Mouse (Mus musculus): Measurements from ENCODE around the gene Ece1. TPM values are rescaled to one million over a fixed set of nuclear protein-coding genes. Genes with fewer than 3 reads are reported as not detected.
A peak's percentile ranks its signal among the peaks of the same experiment; 100 is the strongest.

The Ece1 gene
- polyA plus RNA-seq, 1 experiment from 2014 or later = 69.0 TPM

DNA sequence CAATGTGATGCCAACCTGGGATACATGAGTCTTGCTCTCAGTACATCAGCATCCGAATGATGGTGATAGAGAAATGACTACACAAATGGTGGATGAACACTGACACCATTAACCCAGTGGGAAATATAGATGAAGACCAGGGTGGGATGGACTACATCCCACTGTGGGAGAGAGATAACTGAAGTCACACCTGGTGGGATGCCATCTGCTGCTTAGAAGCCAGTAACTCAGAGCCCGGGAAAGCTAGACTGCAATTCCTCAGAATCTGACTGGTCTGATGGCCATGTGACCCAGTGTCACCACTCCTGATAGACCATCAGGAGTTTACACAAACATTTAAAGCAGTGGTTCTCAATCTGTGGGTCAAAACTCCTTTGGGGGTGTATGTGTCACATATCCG lies 38.5 kb upstream of the Ece1 start:
- H3K36me3 ChIP-seq (ENCODE audit: control insufficient read depth, insufficient read depth, low read length) = no peaks in the 10 kb centered on the region
- H3K9me3 ChIP-seq (ENCODE audit: control insufficient read depth, low read length) = no peaks in the 10 kb centered on the region
- H3K27me3 ChIP-seq (ENCODE audit: control insufficient read depth, insufficient read depth, low read length) = no peaks in the 10 kb centered on the region
- no peaks in the 10 kb centered on the region for H3K4me1 ChIP-seq (ENCODE audit: control insufficient read depth, insufficient read depth, low read length)
- H3K4me2 ChIP-seq (replicated peaks; ENCODE audit: low read depth, low read length) = no peak overlapping the region
- no peak overlapping the region for H3K4me3 ChIP-seq (ENCODE audit: low read length)
- ATAC-seq (ENCODE audit: low FRiP score, low TSS enrichment) = no peak
- H3K9ac ChIP-seq (ENCODE audit: low read depth, low read length) = no peak overlapping the region
- no peak overlapping the region for H3K27ac ChIP-seq (ENCODE audit: low read depth, low read length)
- 86% methylated on average over 3 of the region's 3 CpGs for WGBS

- no peaks in the 10 kb centered on the region for H3K36me3 ChIP-seq (ENCODE audit: control insufficient read depth, insufficient read depth, low read length)
- 86% methylated on average over 2 of the region's 2 CpGs for WGBS
- H3K9me3 ChIP-seq (ENCODE audit: control insufficient read depth, low read length) = no peaks in the 10 kb centered on the region
- ATAC-seq (ENCODE audit: low FRiP score, low TSS enrichment) = no peak
- 0 out of 2 replicates have a peak, but pooled peaks cover 5% of the 10 kb centered on the region for H3K27me3 ChIP-seq (ENCODE audit: control insufficient read depth, insufficient read depth, low read length)
- H3K4me2 ChIP-seq (replicated peaks; ENCODE audit: low read depth, low read length) = no peak overlapping the region
- no peaks in the 10 kb centered on the region for H3K4me1 ChIP-seq (ENCODE audit: control insufficient read depth, insufficient read depth, low read length)
- no peak overlapping the region for H3K27ac ChIP-seq (ENCODE audit: low read depth, low read length)
- no peak overlapping the region for H3K4me3 ChIP-seq (ENCODE audit: low read length)
- H3K9ac ChIP-seq (ENCODE audit: low read depth, low read length) = no peak overlapping the region
Measured at GRCm38 (mm10) chr4:137824881-137825280, 37.2 kb upstream of the Ece1 start.

DNA sequence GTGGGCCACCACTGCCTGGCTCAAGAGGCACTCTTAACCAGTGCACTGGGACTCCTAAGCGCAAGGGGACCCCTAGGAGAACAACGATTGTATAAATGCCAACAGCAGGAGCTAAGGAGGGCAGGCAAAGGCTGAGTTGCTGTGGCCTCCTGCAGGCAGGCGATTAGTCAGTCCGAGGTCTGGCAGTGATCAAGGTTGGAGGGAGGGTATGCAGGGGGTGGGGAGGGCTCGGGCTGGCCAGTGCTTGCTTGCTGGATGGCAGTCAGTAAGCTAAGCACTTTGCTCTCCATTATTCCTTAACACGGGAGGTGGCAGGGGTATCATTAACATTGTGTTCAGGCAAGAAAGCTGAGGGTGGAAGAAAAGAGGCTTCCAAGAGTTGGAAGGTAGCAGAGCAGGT lies 31.7 kb upstream of the Ece1 start:
- no peak for ATAC-seq (ENCODE audit: low FRiP score, low TSS enrichment)
- no peak overlapping the region for H3K4me2 ChIP-seq (replicated peaks; ENCODE audit: low read depth, low read length)
- no peaks in the 10 kb centered on the region for H3K9me3 ChIP-seq (ENCODE audit: control insufficient read depth, low read length)
- peaks cover under 1% of the 10 kb centered on the region; the same call in 1 of the 2 replicates for H3K4me1 ChIP-seq (ENCODE audit: control insufficient read depth, insufficient read depth, low read length)
- H3K36me3 ChIP-seq (ENCODE audit: control insufficient read depth, insufficient read depth, low read length) = no peaks in the 10 kb centered on the region
- 17% methylated on average over 6 of the region's 6 CpGs for WGBS
- no peak overlapping the region for H3K27ac ChIP-seq (ENCODE audit: low read depth, low read length)
- 0 out of 2 replicates have a peak, but pooled peaks cover 5% of the 10 kb centered on the region for H3K27me3 ChIP-seq (ENCODE audit: control insufficient read depth, insufficient read depth, low read length)
- no peak overlapping the region for H3K9ac ChIP-seq (ENCODE audit: low read depth, low read length)
- H3K4me3 ChIP-seq (ENCODE audit: low read length) = no peak overlapping the region

- no peak for ATAC-seq (ENCODE audit: low FRiP score, low TSS enrichment)
Measured at GRCm38 (mm10) chr4:137831598-137831997, 30.4 kb upstream of the Ece1 start.

DNA sequence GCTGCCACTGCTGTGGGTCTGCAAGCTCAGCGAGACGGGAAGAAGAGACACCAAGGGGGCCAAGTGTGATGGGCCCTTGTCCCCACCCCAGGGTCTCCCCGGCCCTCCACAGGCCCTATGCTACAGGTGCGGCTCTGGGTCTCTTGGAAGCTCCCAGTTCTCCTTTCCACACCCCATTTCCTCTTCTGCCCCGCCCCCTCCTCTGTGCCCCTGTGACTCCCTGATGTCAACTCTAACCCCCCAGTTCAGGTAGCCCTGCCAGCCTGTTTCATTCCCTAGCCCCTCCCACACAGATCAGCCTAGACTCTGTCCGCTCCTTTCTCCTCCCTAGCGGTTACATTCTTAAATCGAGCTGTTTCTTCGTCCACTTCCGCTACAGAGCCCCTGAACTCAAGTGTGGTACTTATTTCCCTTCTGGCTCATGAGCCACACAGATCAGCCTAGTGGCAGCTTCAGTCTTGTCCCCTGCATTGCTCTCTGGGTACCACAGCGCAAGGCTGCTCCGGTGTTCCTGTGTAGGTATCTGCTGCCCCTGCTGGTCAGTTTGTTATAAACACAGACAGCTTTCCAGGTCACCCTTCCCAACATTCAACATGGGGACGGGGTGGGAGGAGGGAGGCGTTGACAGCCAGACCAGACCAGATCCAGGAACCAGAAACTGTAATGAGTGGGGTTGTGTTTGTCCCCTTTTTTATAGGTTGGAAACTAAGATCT lies 26.3 kb upstream of the Ece1 start:
- 8% methylated on average over 14 of the region's 14 CpGs for WGBS
- Histone ChIP-seq H3K9ac (ENCODE audit: low read depth, low read length) (peak overlapping the region; percentile 2; the same call in 1 of the 2 replicates), H3K9me3 (ENCODE audit: control insufficient read depth, low read length) (no peaks in the 10 kb centered on the region), H3K4me3 (ENCODE audit: low read length) (no peak overlapping the region), H3K4me2 (replicated peaks; ENCODE audit: low read depth, low read length) (no peak overlapping the region; the same call in 1 of the 2 replicates), H3K4me1 (ENCODE audit: control insufficient read depth, insufficient read depth, low read length) (peaks cover 6% of the 10 kb centered on the region; the same call in 1 of the 2 replicates), H3K27ac (ENCODE audit: low read depth, low read length) (no peak overlapping the region), H3K27me3 (ENCODE audit: control insufficient read depth, insufficient read depth, low read length) (no peaks in the 10 kb centered on the region), H3K36me3 (ENCODE audit: control insufficient read depth, insufficient read depth, low read length) (no peaks in the 10 kb centered on the region)
- peak; percentile 93 for ATAC-seq (ENCODE audit: low FRiP score, low TSS enrichment)

More at GRCm38 (mm10) chr4:137831598-137831997, 30.4 kb upstream of the Ece1 start:
- Histone ChIP-seq H3K36me3 (ENCODE audit: control insufficient read depth, insufficient read depth, low read length) (no peaks in the 10 kb centered on the region), H3K27ac (ENCODE audit: low read depth, low read length) (no peak overlapping the region), H3K4me3 (ENCODE audit: low read length) (no peak overlapping the region), H3K9ac (ENCODE audit: low read depth, low read length) (no peak overlapping the region), H3K4me2 (replicated peaks; ENCODE audit: low read depth, low read length) (no peak overlapping the region), H3K9me3 (ENCODE audit: control insufficient read depth, low read length) (no peaks in the 10 kb centered on the region), H3K4me1 (ENCODE audit: control insufficient read depth, insufficient read depth, low read length) (peaks cover 6% of the 10 kb centered on the region; the same call in 1 of the 2 replicates), H3K27me3 (ENCODE audit: control insufficient read depth, insufficient read depth, low read length) (0 out of 2 replicates have a peak, but pooled peaks cover 5% of the 10 kb centered on the region)
- 81% methylated on average over 11 of the region's 11 CpGs for WGBS

GRCm38 (mm10) chr4:137836741-137837140 lies 25.3 kb upstream of the Ece1 start:
- Histone ChIP-seq H3K4me1 (ENCODE audit: control insufficient read depth, insufficient read depth, low read length) (peaks cover 6% of the 10 kb centered on the region; the same call in 1 of the 2 replicates), H3K4me3 (ENCODE audit: low read length) (no peak overlapping the region), H3K27ac (ENCODE audit: low read depth, low read length) (no peak overlapping the region), H3K27me3 (ENCODE audit: control insufficient read depth, insufficient read depth, low read length) (no peaks in the 10 kb centered on the region), H3K36me3 (ENCODE audit: control insufficient read depth, insufficient read depth, low read length) (no peaks in the 10 kb centered on the region), H3K9me3 (ENCODE audit: control insufficient read depth, low read length) (no peaks in the 10 kb centered on the region), H3K4me2 (replicated peaks; ENCODE audit: low read depth, low read length) (no peak overlapping the region), H3K9ac (ENCODE audit: low read depth, low read length) (no peak overlapping the region)
- 92% methylated on average over 5 of the region's 5 CpGs for WGBS
- no peak for ATAC-seq (ENCODE audit: low FRiP score, low TSS enrichment)

GRCm38 (mm10) chr4:137837792-137838191 lies 24.2 kb upstream of the Ece1 start:
- Histone ChIP-seq H3K4me3 (ENCODE audit: low read length) (no peak overlapping the region), H3K27ac (ENCODE audit: low read depth, low read length) (no peak overlapping the region), H3K9ac (ENCODE audit: low read depth, low read length) (no peak overlapping the region), H3K4me2 (replicated peaks; ENCODE audit: low read depth, low read length) (no peak overlapping the region), H3K9me3 (ENCODE audit: control insufficient read depth, low read length) (no peaks in the 10 kb centered on the region), H3K36me3 (ENCODE audit: control insufficient read depth, insufficient read depth, low read length) (no peaks in the 10 kb centered on the region), H3K27me3 (ENCODE audit: control insufficient read depth, insufficient read depth, low read length) (no peaks in the 10 kb centered on the region), H3K4me1 (ENCODE audit: control insufficient read depth, insufficient read depth, low read length) (peaks cover 6% of the 10 kb centered on the region; the same call in 1 of the 2 replicates)
- ATAC-seq (ENCODE audit: low FRiP score, low TSS enrichment) = no peak
- WGBS = 80% methylated on average over 8 of the region's 8 CpGs

GRCm38 (mm10) chr4:137838791-137839190 lies 23.2 kb upstream of the Ece1 start:
- Histone ChIP-seq H3K4me3 (ENCODE audit: low read length) (no peak overlapping the region), H3K9ac (ENCODE audit: low read depth, low read length) (no peak overlapping the region), H3K27me3 (ENCODE audit: control insufficient read depth, insufficient read depth, low read length) (no peaks in the 10 kb centered on the region), H3K4me1 (ENCODE audit: control insufficient read depth, insufficient read depth, low read length) (peaks cover 6% of the 10 kb centered on the region; the same call in 1 of the 2 replicates), H3K27ac (ENCODE audit: low read depth, low read length) (no peak overlapping the region), H3K9me3 (ENCODE audit: control insufficient read depth, low read length) (no peaks in the 10 kb centered on the region), H3K4me2 (replicated peaks; ENCODE audit: low read depth, low read length) (no peak overlapping the region), H3K36me3 (ENCODE audit: control insufficient read depth, insufficient read depth, low read length) (no peaks in the 10 kb centered on the region)
- no peak for ATAC-seq (ENCODE audit: low FRiP score, low TSS enrichment)
- 87% methylated on average over 2 of the region's 2 CpGs for WGBS

DNA sequence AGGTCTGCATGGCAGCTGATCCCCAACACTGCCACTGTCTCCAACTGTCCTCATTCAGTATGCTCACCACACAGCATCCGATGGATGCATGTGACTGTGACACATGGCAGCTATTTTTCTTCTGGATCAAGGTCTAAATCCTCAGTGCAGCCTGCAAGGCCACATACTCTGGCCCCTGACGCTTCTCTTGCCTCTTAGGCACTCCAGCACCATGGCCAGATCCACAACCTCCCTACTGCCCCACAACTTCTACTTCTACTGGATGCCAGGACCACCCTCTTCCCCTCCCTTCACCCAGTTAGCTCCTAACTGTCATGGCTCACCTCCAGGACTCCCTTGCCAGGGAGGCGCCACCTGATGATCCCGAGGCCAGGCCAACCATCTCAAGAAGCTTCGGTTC lies 22.6 kb upstream of the Ece1 start:
- no peak for ATAC-seq (ENCODE audit: low FRiP score, low TSS enrichment)
- H3K4me1 ChIP-seq (ENCODE audit: control insufficient read depth, insufficient read depth, low read length) = peaks cover 6% of the 10 kb centered on the region; the same call in 1 of the 2 replicates
- no peak overlapping the region for H3K4me3 ChIP-seq (ENCODE audit: low read length)
- no peaks in the 10 kb centered on the region for H3K9me3 ChIP-seq (ENCODE audit: control insufficient read depth, low read length)
- no peak overlapping the region for H3K9ac ChIP-seq (ENCODE audit: low read depth, low read length)
- no peak overlapping the region for H3K27ac ChIP-seq (ENCODE audit: low read depth, low read length)
- no peaks in the 10 kb centered on the region for H3K36me3 ChIP-seq (ENCODE audit: control insufficient read depth, insufficient read depth, low read length)
- H3K27me3 ChIP-seq (ENCODE audit: control insufficient read depth, insufficient read depth, low read length) = no peaks in the 10 kb centered on the region
- no peak overlapping the region for H3K4me2 ChIP-seq (replicated peaks; ENCODE audit: low read depth, low read length)
- WGBS = 86% methylated on average over 5 of the region's 5 CpGs

Measured in kidney, embryonic 14.5 days (tissue).